Mouse (Mus musculus) neutrophil, adult 5-6 weeks (primary cell): ENCODE measurements around the gene Wee2. TPM values are rescaled to one million over a fixed set of nuclear protein-coding genes. Genes with fewer than 3 reads are reported as not detected.

Source experiments
- total RNA-seq: library from RNA; stranded (forward); fragments of 200-1000 nt; gene quantifications from 2 replicates; pipeline ENCODE4 v1.2.3, GENCODE M21; 2017

The Wee2 gene
- total RNA-seq, 1 experiment from 2014 or later, result not detected

Other genes starting within 250 kb of the Wee2 start
- 17.1 and 19.7 TPM in 2 replicates for gene Agk, start 113.9 kb upstream of the Wee2 start, total RNA-seq
- 16.8 and 18.5 TPM in 2 replicates for gene E330009J07Rik, start 3.0 kb upstream of the Wee2 start, total RNA-seq
- 68.6 and 69.5 TPM in 2 replicates for gene Ssbp1, start 32.3 kb downstream of the Wee2 start, total RNA-seq
- 0.58 and 0.74 TPM in 2 replicates for gene Tas2r137, start 52.1 kb downstream of the Wee2 start, total RNA-seq
- gene Tas2r108, start 54.4 kb downstream of the Wee2 start, total RNA-seq, result not detected in 2 replicates
- not detected in 2 replicates for gene Prss37, start 80.4 kb downstream of the Wee2 start, total RNA-seq
- gene Olfr461, start 116.0 kb downstream of the Wee2 start, total RNA-seq, result not detected in 2 replicates
- not detected in 2 replicates for gene Olfr460, start 130.4 kb downstream of the Wee2 start, total RNA-seq
- gene Clec5a, start 146.7 kb downstream of the Wee2 start, total RNA-seq, result 84.5 and 85.2 TPM in 2 replicates
- not detected in 2 replicates for gene Tas2r138, start 174.2 kb downstream of the Wee2 start, total RNA-seq
- gene Mgam, start 189.7 kb downstream of the Wee2 start, total RNA-seq, result 73.4 and 107 TPM in 2 replicates